Mouse (Mus musculus) stomach, embryonic 15.5 days (tissue): ENCODE results near the gene Cacna2d3. TPM values are rescaled to one million over a fixed set of nuclear protein-coding genes. Genes with fewer than 3 reads are reported as not detected.

Experiments used
- ATAC-seq: fragments of 200-750 bp; cut with Nextera tagmentation; 2 replicates; pipeline ENCODE4 v1.8.0; 2017; ENCODE audit warnings: low read depth, moderate number of reproducible peaks, moderate TSS enrichment; ENCODE audit not compliant: insufficient read depth, low FRiP score
- H3K27ac ChIP-seq: fragments of 300-500 bp; sonication (generic); 2 replicates; pipeline ENCODE4 v1.5.1; 2015; ENCODE audit warnings: mild to moderate bottlenecking, inconsistent platforms
- H3K27me3 ChIP-seq: fragments of 300-500 bp; sonication (generic); replicated peaks from 2 replicates; pipeline ENCODE4 v1.6.1; 2015; ENCODE audit warnings: inconsistent platforms
- H3K36me3 ChIP-seq: fragments of 300-500 bp; sonication (generic); 2 replicates; pipeline ENCODE4 v1.6.1; 2015; ENCODE audit warnings: inconsistent platforms
- H3K4me1 ChIP-seq: fragments of 300-500 bp; sonication (generic); 2 replicates; pipeline ENCODE4 v1.6.1; 2015; ENCODE audit warnings: inconsistent platforms
- H3K4me2 ChIP-seq: fragments of 300-500 bp; sonication (generic); 2 replicates; pipeline ENCODE4 v1.6.1; 2015; ENCODE audit warnings: mild to moderate bottlenecking, inconsistent platforms
- H3K4me3 ChIP-seq: fragments of 300-500 bp; sonication (generic); replicated peaks from 2 replicates; pipeline ENCODE4 v1.5.1; 2015; ENCODE audit warnings: inconsistent platforms
- H3K9ac ChIP-seq: fragments of 300-500 bp; sonication (generic); 2 replicates; pipeline ENCODE4 v1.6.1; 2015; ENCODE audit warnings: inconsistent platforms
- H3K9me3 ChIP-seq: fragments of 300-500 bp; sonication (generic); 2 replicates; pipeline ENCODE4 v1.6.1; 2016; ENCODE audit warnings: inconsistent platforms
- WGBS: fragments of 180-500 bp; shearing (Covaris S2); methylation state at CpG from one replicate; pipeline ENCODE4 v1.1.7; 2015; 5-methylcytosine and 5-hydroxymethylcytosine counted together
- polyA plus RNA-seq: library from polyadenylated mRNA; unstranded; fragments of >200 nt; fragmentation: Nextera tagmentation; extraction: Ambion mirVana; gene quantifications from 2 replicates; pipeline ENCODE4 v1.2.1, GENCODE M21; 2015

Gene Cacna2d3
- polyA plus RNA-seq, 1 experiment from 2014 or later: 1.6 TPM

GRCm38 (mm10) chr14:28892530-28892929 lies 829.1 kb downstream of the Cacna2d3 start:
- Histone ChIP-seq H3K4me3 (no peak overlapping the region), H3K27me3 (no peaks in the 10 kb centered on the region), H3K9me3 (no peaks in the 10 kb centered on the region), H3K4me1 (no peaks in the 10 kb centered on the region), H3K4me2 (no peak overlapping the region), H3K27ac (no peak overlapping the region), H3K9ac (no peak overlapping the region), H3K36me3 (no peaks in the 10 kb centered on the region)
- no peak for ATAC-seq
- 38% methylated on average over 3 of the region's 3 CpGs for WGBS

GRCm38 (mm10) chr14:28887373-28887772 lies 834.3 kb downstream of the Cacna2d3 start:
- ATAC-seq: no peak
- Histone ChIP-seq H3K27me3 (no peaks in the 10 kb centered on the region), H3K27ac (no peak overlapping the region), H3K9me3 (no peaks in the 10 kb centered on the region), H3K4me3 (no peak overlapping the region), H3K4me1 (no peaks in the 10 kb centered on the region), H3K9ac (no peak overlapping the region), H3K4me2 (no peak overlapping the region), H3K36me3 (no peaks in the 10 kb centered on the region)
- WGBS: 91% methylated on average over 1 of the region's 1 CpGs

DNA sequence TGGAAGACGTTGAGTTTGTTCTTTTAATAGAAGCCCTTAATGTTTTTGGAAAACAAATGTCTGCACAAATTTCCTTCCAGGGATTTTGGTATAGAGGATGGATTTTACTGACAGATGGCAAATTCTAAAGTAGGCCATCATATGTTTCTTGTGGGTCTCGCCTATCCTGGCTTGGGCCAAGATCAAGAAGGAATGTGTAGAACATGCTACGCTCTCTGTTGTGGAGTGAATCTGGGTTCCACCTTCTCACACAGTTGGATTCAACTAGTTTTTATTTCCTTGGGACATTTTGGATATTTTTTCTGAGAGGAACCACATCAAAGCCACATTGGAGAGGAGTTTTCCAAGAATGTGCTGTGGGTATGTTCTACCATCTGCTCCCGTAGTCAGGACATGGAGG lies 835.0 kb downstream of the Cacna2d3 start:
- 90% methylated on average over 4 of the region's 4 CpGs for WGBS
- no peak for ATAC-seq
- Histone ChIP-seq H3K36me3 (no peaks in the 10 kb centered on the region), H3K4me1 (no peaks in the 10 kb centered on the region), H3K4me2 (no peak overlapping the region), H3K9me3 (no peaks in the 10 kb centered on the region), H3K27ac (no peak overlapping the region), H3K4me3 (no peak overlapping the region), H3K27me3 (no peaks in the 10 kb centered on the region), H3K9ac (no peak overlapping the region)

GRCm38 (mm10) chr14:28870983-28871382 lies 850.7 kb downstream of the Cacna2d3 start:
- ATAC-seq: no peak
- Histone ChIP-seq H3K36me3 (no peaks in the 10 kb centered on the region), H3K27ac (no peak overlapping the region), H3K27me3 (no peaks in the 10 kb centered on the region), H3K4me2 (no peak overlapping the region), H3K4me1 (no peaks in the 10 kb centered on the region), H3K9ac (no peak overlapping the region), H3K4me3 (no peak overlapping the region), H3K9me3 (no peaks in the 10 kb centered on the region)
- WGBS: 48% methylated on average over 6 of the region's 6 CpGs

DNA sequence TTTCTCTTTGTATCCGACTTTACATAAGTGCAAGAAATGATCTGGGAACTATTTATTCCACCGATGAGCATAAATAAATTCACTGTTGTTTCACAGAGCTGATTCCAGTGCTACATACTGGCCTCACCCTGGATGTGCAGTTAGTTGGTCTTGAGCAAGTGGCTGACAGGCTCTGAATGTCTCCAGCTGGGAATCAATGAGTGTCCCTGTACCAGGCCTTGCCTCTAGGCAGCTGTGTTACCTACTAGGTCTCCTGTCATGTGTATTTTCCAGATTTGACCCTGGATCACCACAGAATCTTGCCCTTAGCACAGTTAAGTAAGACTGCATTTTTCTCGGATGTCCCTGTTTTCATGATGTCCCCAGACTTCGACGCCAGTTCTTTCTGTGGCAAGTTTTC lies 851.3 kb downstream of the Cacna2d3 start:
- Histone ChIP-seq H3K4me2 (no peak overlapping the region), H3K27ac (no peak overlapping the region), H3K4me3 (no peak overlapping the region), H3K36me3 (no peaks in the 10 kb centered on the region), H3K9me3 (no peaks in the 10 kb centered on the region), H3K4me1 (no peaks in the 10 kb centered on the region), H3K27me3 (no peaks in the 10 kb centered on the region), H3K9ac (no peak overlapping the region)
- 88% methylated on average over 5 of the region's 5 CpGs for WGBS
- ATAC-seq: no peak

DNA sequence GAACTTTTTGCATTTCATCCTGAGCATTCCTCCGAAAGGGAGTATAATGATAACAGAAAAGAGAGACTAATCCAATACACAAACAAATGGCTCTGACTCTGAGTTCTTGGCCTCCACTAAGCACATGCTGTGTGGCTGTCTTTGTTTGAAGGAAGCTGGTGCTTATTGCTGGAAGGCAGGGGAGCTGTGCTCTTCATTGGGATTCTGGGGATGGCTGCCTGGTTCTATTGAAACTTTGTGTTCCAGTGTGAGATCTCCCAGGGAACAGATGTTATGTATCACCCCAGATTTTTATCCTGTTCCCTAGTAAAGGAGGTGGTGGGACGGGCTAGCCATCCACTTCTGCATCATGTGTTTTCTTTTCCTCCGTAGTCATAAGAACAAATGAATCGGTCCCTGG lies 856.7 kb downstream of the Cacna2d3 start:
- Histone ChIP-seq H3K27me3 (no peaks in the 10 kb centered on the region), H3K4me1 (no peaks in the 10 kb centered on the region), H3K9ac (no peak overlapping the region), H3K9me3 (no peaks in the 10 kb centered on the region), H3K4me3 (no peak overlapping the region), H3K4me2 (no peak overlapping the region), H3K36me3 (no peaks in the 10 kb centered on the region), H3K27ac (no peak overlapping the region)
- WGBS: 38% methylated on average over 4 of the region's 4 CpGs
- no peak for ATAC-seq

- Histone ChIP-seq H3K4me3 (no peak overlapping the region), H3K27ac (no peak overlapping the region), H3K36me3 (no peaks in the 10 kb centered on the region), H3K27me3 (no peaks in the 10 kb centered on the region), H3K9ac (no peak overlapping the region), H3K9me3 (no peaks in the 10 kb centered on the region), H3K4me2 (no peak overlapping the region), H3K4me1 (no peaks in the 10 kb centered on the region)
- WGBS: 83% methylated on average over 2 of the region's 2 CpGs
- ATAC-seq: no peak
Measured at GRCm38 (mm10) chr14:28861142-28861541, 860.5 kb downstream of the Cacna2d3 start.

Other genes with a start within 250 kb of the Cacna2d3 start
- gene Selenok, start 246.4 kb upstream of the Cacna2d3 start, polyA plus RNA-seq: 281 and 325 TPM in 2 replicates